Mouse (Mus musculus) cerebellum, adult 9-10 months (tissue): ENCODE data around the gene Aldh9a1.

Experiments
- DNase-seq: peaks from one replicate; pipeline ENCODE4 v3.0.0; 2022

Gene Aldh9a1

DNA sequence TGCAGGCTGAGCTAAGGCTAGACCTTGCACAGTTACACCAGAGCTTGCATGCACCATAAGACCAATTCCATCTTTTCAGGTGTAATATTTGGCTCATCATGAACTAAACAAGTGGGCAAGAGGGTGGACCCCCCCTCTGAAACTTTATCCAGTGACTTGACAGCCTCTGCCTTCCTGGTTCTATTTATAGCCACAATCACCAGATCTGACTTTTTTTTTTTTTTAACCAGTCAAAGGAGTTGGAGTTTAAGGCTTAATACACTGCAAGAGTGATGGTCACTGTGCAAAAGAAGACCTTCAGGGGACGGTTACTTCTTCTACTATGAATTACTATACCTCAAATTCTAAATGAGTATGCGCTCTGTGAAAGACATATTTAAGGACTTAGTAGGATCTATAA is 35.4 kb downstream of the Aldh9a1 start:
- DNase-seq: no peak

DNA sequence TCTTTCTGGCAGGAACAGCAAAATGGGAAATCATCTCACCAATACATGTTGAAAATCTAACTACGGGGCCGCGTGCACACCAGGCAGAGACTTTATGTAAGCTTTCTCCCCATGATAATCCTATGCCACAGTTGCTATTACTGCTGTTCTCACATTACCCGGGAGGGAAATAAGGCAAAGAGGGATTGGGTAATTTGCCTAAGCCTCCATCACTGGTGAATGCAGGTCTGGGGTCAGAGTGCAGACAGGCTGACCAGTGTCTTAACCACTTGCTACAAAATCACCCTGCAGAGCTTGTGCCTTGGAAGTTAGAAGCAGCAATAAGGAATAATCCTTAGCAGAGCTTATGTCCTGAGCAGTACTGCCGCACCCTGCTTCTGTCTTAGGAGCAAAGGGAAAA is 35.8 kb downstream of the Aldh9a1 start:
- DNase-seq: no peak

DNA sequence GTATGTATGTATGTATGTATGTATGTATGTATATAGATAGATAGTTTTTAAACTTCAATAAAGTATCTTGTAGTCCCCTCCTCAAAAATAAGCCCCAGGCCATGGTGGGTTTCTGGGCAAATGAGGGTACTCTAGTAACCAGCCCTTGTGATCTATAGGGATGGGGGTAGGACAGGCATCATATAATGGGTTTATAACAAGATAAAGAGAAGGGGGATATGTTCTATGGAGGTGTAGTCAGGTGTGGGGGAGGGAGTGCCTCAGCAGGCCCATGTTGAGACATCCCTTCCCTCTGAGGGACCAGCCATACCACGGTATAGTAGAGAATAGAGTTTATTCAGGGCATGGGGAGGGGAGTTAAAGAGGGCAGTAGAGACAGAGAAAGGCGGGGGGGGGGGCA is 36.7 kb downstream of the Aldh9a1 start:
- no peak for DNase-seq

DNA sequence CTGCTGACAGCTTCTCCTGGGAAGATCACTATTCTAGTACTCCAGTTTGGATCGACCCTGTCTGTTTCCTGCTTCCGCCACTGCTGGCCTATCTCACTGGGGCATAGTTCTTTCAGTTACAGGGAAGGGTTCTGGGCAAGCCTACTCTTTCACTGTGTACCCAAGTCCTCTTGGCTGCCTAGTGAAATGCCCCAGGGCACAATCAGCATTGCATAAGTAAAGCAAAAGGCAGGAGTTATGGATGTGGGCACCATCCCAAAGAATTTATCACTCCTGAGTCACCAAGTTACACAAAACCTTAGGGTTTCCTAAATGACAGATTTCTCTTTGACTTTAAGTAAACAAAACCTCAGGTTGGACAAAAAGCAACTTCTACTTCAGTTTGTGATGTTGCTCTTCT is 37.5 kb downstream of the Aldh9a1 start:
- DNase-seq: no peak

DNA sequence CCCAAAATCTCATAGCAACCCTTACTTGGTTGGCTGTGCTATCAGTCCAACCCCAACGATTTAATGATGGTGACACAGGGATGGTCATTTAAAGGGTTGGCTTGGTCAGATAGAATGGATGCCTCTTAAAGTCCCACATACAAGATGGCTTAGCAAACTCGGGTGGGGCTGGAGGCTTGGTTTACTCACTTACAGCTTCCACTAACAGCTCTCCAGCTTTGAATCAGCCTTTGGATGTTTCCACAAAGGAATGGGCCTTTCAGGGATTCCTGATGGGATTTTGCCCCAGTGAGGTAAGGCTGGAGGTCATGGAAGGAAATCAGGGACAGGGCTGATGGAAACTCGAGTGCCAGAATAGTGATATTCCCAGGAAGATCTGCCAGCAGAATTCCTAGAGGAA is 38.0 kb downstream of the Aldh9a1 start:
- no peak for DNase-seq

DNA sequence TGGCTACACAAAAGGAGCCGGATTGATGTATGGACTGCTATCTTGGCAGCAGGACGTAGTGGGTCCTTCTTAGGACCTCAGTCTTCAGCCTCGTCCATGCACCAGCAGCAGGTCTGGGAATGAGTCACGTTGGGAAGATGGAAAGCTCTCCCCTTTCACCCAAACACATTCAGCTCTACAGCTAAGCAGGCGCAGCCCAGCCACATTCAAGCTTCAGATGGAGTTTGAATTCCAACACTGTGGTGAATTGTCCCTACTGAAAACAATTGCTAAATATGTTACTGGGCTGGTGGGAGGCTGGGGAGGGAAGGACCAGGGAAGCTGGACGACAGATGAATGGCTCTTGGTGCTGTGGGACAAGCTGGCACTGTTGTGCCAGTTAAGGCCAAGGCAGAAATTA is 38.8 kb downstream of the Aldh9a1 start:
- no peak for DNase-seq

DNA sequence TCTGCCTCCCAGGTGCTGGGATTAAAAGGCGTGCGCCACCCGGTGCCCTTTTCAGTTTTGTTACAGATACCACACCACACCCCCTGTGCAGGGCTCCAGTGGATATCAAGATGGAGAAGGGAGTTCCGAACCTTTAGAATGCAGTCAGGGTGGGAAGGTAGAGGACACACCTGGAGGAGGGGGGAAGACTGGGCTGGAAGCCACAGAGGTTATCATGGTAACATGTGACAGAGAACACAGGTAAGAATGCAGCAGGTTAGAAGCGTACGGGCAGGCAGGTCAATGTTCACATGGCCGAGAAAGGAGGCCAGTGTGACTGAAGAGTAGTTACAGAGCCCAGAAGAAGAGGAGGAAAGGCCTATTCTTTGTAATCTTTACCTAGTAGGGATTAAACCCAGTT is 39.8 kb downstream of the Aldh9a1 start:
- no peak for DNase-seq

DNA sequence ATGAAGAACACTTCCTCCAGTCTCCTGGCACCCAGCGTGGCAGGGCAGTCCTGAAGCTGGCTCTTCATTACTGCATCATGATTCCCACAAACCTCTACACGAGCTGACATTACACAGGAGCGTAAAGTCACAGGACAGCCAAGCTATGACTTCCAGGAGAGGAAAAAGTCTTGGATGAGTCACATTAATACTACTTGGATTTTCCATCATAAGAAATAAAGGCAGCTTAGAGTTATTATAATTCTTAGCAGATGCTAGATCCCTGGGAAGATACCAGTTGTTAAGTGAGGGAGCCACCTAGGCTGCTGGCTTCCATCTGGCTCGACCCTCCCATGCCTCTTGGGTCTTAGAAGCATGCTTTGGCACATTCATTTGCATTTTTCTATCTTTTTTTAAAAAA is 40.6 kb downstream of the Aldh9a1 start:
- no peak for DNase-seq

DNA sequence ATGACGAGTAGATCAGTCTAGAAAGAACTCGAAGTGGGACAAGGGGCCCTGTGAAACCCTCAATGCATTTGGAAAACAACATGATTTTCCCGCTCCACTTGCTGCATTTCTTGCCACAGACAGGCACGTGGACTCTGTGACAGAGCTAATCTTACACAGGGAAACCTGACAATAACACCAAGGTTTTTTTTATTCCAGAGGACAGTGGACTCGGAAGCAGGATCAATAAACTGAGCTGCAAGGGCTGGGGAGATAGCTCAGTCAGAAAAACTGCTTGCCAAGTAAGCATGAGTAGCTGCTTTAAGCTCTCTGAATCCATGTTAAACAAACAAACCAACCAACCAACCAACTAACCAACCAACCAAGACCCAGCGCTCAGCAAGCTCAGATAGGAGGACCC is 41.5 kb downstream of the Aldh9a1 start:
- DNase-seq: no peak

DNA sequence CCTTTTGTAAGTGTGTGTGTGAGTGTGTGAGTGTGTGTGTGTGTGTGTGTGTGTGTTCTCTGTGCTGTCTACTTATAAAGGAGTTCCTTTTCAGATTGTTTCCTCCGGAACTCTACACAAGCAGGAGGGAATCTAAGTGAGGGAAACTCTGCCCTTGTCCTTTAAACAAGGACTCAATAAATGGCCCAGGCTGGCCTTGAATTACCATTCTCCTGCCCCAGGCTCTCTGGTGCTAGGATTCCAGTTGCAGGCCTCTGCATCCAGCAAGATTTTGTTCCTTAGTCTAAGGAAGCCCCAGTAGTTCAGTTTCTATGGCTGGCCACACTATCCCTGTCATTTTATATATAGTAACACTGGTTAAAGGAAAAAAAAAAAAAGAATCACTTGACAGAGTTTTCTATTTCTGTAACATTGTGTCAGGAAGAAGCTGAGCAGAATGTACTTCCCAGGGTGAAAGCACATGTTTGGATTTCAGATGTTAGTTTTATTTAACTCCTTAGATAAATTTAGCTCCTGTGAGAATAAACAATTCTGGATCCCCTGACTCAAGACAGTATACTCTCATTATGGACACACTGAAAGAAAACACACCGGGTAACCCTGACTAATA is 42.3 kb downstream of the Aldh9a1 start:
- peak; percentile 45 for DNase-seq

DNA sequence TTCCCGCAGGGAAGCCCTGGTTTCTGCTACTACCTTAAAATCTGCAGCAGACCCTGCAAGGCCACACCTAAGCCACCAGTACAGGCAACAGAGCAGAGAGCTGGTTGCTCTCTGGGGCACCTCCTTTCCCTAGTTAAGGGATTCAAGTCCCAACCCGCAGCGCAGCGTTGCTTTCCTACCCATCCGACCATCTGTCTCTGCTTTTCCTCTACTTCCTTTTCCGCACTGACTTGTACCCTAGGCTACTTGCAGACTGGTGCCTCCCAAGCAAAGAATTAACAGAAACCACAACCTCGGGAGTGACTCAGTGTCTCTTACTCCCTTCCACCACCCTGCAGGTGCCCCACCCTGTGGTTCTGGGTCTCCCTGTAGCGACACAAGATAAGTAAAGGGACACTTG is 42.9 kb downstream of the Aldh9a1 start:
- peak; percentile 76 for DNase-seq

DNA sequence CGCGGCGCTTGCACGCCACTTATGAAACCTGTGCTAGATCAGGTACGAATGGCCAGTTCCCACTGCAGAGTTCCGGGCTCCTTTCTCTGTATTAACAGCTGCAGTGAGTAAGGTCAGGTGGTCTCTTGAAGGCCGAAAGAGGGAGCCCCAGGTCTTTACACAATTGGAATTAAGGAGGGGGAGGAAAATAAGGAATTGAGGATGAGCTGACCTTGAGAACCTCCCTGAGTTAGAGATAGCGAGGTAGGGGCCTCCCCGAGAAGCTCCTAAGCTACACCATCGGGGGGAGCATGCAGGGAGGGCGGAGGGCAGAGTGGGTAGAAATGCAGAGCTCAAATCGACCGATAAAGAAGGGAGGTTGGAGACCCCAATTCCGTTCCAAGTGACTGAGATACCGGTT is 43.5 kb downstream of the Aldh9a1 start:
- DNase-seq: no peak

DNA sequence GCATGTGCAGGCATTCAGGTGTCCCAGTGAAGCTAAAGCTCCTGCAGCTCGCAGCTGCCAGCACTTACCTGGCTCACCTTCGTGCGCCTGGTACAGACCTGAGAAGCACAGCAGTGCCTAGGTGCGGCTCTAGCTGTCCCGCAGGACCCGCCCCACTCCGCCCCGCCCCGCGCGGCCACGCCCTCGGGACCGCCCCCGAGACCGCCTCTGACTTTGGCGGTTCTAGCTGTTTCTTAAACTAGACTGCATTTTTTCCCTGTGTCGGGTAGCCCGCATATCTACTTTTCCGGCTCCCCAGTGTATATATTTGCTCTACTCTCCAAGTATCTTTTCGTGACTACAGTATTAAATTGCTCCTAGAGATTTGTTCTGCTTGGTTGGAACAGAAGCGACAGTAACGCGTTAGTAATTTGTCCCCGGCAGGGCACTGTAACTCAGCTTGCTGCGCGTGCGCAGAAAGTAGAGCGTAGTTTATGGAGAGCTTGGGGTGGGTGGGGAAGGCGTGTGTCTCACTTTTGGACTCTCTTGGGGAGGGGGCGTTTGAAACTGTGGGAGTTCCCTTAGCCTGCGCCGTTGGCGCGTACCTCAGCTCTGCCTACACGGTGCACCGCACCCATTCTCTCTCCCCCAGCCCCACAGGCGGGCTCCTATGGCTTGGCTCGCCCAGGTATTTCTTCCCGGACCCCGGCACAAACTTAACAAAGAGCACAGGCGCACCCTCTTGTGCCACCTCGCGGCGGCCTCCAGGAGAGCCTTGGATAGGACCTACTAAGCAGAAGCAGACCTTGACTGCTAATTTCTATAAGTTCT is 44.1 kb downstream of the Aldh9a1 start, which contains the start of gene Mgst3:
Gene Mgst3, minus strand, starts transcription at position 159 of the 810 bp plus-strand sequence.
- DNase-seq: peak; percentile 96

DNA sequence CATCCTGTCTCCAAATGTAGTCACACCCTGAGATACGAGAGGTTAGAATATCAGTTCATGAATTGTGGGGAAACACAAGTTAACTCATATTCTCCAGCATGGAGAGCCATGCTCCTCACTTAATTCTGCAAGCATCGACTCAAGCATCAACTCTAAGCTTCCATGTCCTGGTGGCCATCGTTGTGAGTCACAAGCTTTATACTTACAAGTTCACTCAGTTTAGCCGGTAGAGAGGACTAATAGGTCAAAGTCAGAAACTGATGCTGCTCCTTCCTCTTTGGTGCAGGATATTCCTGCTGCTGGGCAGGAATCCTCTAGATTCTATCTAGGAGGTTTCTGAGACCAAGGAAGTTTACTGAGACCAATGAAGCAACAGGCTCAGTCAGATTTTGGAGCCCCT is 55.4 kb downstream of the Aldh9a1 start:
- no peak for DNase-seq

DNA sequence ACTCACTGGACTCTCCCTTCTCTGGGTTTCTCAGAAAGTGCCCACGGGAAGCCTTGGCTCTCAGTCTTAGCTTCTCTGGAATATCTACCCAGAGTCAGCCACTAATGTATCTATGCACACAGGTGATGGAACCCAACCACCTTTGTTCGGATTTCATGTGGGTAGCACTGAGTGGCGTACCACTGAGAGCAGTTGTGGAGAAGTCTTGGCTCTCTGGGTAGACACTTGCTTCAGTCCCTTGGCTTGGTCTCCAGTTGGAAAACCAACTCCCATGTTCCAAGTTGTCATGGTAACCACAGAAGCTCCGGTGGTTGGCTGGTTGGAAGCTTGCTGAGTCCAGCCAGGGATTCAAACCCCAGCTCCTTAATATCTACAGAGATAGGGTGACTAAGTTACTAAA is 59.8 kb downstream of the Aldh9a1 start:
- DNase-seq: no peak

DNA sequence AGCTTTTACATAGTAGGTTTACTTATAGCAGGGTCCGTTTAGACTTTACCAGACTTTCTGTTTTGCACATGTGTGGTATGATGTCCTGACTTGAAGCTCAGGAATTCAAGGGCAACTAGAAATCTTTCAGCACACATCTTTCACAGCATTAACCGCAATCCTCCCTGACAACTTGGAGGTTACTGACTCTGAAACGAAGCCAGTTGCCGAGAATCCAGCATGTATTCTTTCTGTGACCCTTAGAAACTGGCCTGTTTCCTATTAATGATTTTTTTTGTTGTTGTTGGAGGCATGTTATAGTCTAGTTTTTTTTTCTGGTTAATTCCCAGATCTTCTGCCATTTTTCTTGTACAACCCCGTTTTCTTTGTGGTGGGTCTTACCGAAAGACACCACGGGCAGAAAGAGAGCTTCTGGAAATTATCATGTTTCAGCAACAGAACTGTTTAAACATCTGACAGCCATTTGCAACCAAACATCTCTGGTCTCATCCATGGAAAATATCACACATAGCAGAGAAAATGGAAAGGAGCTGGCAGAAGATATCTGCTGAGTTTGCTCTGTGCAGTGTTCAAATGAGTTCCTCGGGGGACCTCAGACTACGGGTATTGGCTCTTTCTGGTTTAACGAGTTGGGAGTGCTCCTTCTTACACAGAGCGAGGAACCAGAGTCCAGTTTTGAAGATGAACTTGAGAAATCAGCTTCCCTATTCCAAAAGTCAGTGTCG is 62.4 kb downstream of the Aldh9a1 start:
- no peak for DNase-seq

DNA sequence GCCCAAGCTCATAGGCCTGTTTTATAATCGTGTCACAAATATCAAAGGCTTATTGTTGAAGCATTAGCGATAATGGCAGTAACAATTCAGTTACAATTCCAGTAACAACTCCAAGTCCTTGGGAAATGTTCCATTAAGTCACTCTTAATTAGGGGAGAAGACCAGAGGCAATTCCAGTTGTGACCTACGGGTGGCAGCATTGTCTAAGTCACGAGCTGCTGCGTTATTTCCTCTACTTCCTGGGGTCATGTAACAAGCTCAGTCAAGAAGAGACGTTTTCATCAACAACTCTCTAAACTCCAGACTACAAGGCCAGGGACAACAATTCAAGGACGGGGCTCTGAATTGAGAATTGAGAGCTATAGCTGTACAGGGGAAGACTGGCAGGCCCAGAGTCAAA is 65.1 kb downstream of the Aldh9a1 start:
- peak; percentile 71 for DNase-seq
